Mouse (Mus musculus): ENCODE results near the gene Rnf182. TPM values are rescaled to one million over a fixed set of nuclear protein-coding genes. Genes with fewer than 3 reads are reported as not detected.

The Rnf182 gene
- polyA plus RNA-seq, 1 experiment from 2014 or later = not detected

DNA sequence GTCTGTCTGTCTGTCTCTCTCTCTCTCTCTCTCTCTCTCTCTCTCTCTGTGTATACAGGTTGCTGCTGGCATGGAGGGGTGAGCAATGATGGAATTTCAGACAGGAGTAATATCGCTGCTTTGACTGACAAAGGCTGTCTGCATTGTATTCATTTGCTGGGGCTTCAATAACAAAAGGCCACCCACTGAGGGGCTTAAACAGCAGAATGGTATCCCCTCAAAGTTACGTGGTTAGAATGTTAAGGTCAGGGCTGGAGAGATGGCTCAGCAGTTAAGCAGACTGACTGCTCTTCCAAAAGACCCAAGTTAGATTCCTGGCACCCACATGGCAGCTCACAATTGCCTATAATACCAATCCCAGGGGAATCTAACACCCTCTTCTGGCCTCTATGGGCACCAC, 30.2 kb upstream of the Rnf182 start:
- Histone ChIP-seq H3K36me3 (replicated peaks) (no peaks in the 10 kb centered on the region), H3K27me3 (no peaks in the 10 kb centered on the region; the same call in 1 of the 2 replicates), H3K4me2 (no peak overlapping the region), H3K9me3 (replicated peaks) (no peaks in the 10 kb centered on the region), H3K9ac (no peak overlapping the region), H3K4me1 (replicated peaks) (no peaks in the 10 kb centered on the region), H3K4me3 (replicated peaks) (no peak overlapping the region), H3K27ac (replicated peaks) (no peak overlapping the region)
- 69% methylated on average over 2 of the region's 2 CpGs for WGBS (ENCODE audit: insufficient replicate concordance)
- no peak for ATAC-seq (ENCODE audit: insufficient read depth)

DNA sequence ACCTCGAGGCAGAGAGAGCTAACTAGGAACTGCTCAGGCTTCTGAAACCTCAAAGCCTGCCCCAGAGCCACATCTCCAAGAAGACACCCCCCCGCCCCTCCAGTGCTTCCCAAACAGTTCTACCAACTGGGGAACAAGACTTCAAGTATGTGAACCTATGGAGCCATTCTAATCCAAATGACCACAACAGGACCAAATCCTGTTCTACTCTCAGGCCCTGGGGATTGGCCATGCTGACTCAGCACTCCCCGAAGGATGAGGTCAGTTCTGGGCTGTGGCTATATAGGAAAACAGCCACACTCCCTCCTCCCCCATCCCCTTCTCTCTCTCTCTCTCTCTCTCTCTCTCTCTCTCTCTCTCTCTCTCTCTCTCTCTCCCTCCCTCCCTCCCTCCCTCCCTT, 28.5 kb upstream of the Rnf182 start:
- WGBS (ENCODE audit: insufficient replicate concordance) = 53% methylated on average over 3 of the region's 3 CpGs
- H3K27ac ChIP-seq (replicated peaks) = no peak overlapping the region
- no peak overlapping the region for H3K4me2 ChIP-seq
- H3K9ac ChIP-seq = no peak overlapping the region
- H3K9me3 ChIP-seq (replicated peaks) = no peaks in the 10 kb centered on the region
- H3K4me3 ChIP-seq (replicated peaks) = no peak overlapping the region
- no peaks in the 10 kb centered on the region for H3K36me3 ChIP-seq (replicated peaks)
- no peak for ATAC-seq (ENCODE audit: insufficient read depth)
- H3K27me3 ChIP-seq = peaks cover 4% of the 10 kb centered on the region
- no peaks in the 10 kb centered on the region for H3K4me1 ChIP-seq (replicated peaks)

DNA sequence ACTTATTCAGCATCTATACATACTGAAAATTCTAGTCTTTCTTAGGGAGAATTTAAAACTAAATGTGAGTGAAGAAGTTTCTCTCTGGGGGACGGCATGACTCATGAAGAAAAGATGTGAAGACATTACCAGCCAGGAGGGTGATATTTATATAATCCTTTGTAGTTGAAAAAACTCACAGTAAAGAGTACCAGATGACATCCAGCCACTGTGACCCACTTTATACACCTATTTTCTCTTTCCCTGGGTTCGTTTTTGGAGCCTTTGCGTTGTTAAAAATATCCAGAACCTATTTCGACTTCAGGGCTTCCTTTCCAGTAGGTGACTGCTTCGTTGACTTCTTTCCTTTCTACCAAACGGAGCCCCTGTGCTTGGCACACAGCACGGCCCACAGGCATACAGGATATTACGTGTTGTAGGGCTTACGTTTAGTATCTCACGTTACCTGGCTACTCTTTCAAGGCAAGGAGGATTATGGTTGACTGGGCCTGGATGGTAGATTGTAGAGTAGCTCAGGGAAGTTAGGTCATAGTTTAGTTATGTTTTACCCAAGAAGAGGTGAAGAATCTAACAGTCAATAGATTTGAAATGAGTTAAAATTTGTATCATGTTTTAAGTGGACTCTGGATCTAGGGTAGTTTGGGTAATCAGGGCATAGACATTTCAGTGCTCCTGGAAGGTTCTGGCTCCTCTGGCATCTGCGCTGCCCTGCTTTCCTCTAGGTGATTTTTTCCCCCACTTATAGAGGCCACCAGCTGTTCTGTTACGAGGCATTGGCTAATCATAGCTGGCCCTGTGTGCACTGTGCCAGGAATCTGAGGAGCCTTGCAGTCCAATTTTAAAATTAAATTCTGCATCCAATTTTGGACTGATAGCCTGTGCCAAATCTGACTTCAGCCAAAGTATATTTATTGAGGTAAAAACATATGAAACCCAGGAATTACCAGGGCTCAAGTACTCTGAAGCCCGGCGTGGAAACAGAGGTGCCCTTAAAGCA, 27.4 kb upstream of the Rnf182 start:
- H3K4me2 ChIP-seq = no peak overlapping the region
- H3K27ac ChIP-seq (replicated peaks) = no peak overlapping the region
- 66% methylated on average over 14 of the region's 14 CpGs for whole genome bisulfite sequencing (ENCODE audit: insufficient replicate concordance)
- no peaks in the 10 kb centered on the region for H3K36me3 ChIP-seq (replicated peaks)
- H3K27me3 ChIP-seq = peaks cover 11% of the 10 kb centered on the region
- no peak overlapping the region for H3K9ac ChIP-seq
- no peaks in the 10 kb centered on the region for H3K9me3 ChIP-seq (replicated peaks)
- no peak overlapping the region for H3K4me3 ChIP-seq (replicated peaks)
- no peak for ATAC-seq (ENCODE audit: insufficient read depth)
- no peaks in the 10 kb centered on the region for H3K4me1 ChIP-seq (replicated peaks)

DNA sequence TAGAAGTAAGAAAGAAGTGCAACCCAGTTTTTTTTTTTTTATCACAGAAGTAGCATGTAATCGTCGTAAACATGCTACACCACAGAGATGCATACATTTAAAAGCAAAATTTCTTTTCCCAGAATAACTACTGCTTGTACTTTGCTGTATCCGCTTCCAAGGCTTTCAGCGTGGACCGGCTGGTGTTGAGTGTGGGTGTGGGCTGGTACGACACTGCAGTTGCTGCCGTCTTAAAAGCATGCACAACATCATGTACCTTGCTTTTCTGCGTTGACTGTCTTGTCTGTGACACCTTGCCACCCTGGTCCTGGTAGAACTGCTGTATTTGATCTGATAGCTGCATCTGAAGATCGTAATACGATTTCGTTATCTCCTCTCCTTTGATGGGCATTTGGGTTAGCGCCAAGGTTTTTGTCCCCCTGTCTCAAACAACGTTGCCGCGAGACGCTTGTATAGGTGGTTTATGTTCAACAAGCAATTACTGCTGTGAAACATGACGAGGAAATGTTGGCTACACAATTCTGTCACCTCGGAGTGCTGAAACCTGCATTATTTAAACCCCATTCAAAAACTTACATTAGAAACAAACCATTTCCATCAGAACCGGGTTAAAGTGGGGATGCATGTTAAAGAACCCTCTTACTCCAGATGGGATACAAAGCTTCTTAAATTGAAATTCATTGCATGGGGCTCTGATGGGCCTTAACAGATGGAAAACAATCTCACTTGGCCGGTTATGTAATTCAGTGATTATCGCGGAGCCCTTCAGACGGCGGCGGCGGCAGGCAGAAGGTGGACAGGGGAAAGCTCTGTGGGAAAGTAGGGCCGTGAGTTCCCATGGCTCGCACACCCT, 23.5 kb upstream of the Rnf182 start:
- no peak for ATAC-seq (ENCODE audit: insufficient read depth)
- no peaks in the 10 kb centered on the region for H3K36me3 ChIP-seq (replicated peaks)
- H3K27me3 ChIP-seq = peaks cover 11% of the 10 kb centered on the region
- no peak overlapping the region for H3K27ac ChIP-seq (replicated peaks)
- H3K4me3 ChIP-seq (replicated peaks) = no peak overlapping the region
- WGBS (ENCODE audit: insufficient replicate concordance) = 63% methylated on average over 28 of the region's 28 CpGs
- no peak overlapping the region for H3K9ac ChIP-seq
- no peaks in the 10 kb centered on the region for H3K9me3 ChIP-seq (replicated peaks)
- H3K4me2 ChIP-seq = no peak overlapping the region
- H3K4me1 ChIP-seq (replicated peaks) = no peaks in the 10 kb centered on the region

- Histone ChIP-seq H3K36me3 (replicated peaks) (no peaks in the 10 kb centered on the region), H3K4me3 (replicated peaks) (no peak overlapping the region), H3K9me3 (replicated peaks) (no peaks in the 10 kb centered on the region), H3K9ac (no peak overlapping the region), H3K4me1 (replicated peaks) (no peaks in the 10 kb centered on the region), H3K27me3 (peaks cover 11% of the 10 kb centered on the region), H3K4me2 (no peak overlapping the region), H3K27ac (replicated peaks) (no peak overlapping the region)
- no peak for ATAC-seq (ENCODE audit: insufficient read depth)
- 60% methylated on average over 8 of the region's 8 CpGs for WGBS (ENCODE audit: insufficient replicate concordance)
Observed at GRCm38 (mm10) chr13:43592681-43593068, 22.8 kb upstream of the Rnf182 start.

GRCm38 (mm10) chr13:43595896-43596295, 19.6 kb upstream of the Rnf182 start:
- H3K27ac ChIP-seq (replicated peaks) = no peak overlapping the region
- no peak overlapping the region for H3K4me2 ChIP-seq
- no peak overlapping the region for H3K4me3 ChIP-seq (replicated peaks)
- ATAC-seq (ENCODE audit: insufficient read depth) = no peak
- H3K36me3 ChIP-seq (replicated peaks) = no peaks in the 10 kb centered on the region
- H3K9me3 ChIP-seq (replicated peaks) = no peaks in the 10 kb centered on the region
- H3K4me1 ChIP-seq (replicated peaks) = no peaks in the 10 kb centered on the region
- no peak overlapping the region for H3K9ac ChIP-seq
- WGBS (ENCODE audit: insufficient replicate concordance) = 52% methylated on average over 4 of the region's 4 CpGs
- peaks cover 11% of the 10 kb centered on the region for H3K27me3 ChIP-seq

- no peak overlapping the region for H3K4me2 ChIP-seq
- ATAC-seq (ENCODE audit: insufficient read depth) = no peak
- H3K4me3 ChIP-seq (replicated peaks) = no peak overlapping the region
- no peaks in the 10 kb centered on the region for H3K4me1 ChIP-seq (replicated peaks)
- 75% methylated on average over 6 of the region's 6 CpGs for WGBS (ENCODE audit: insufficient replicate concordance)
- no peak overlapping the region for H3K27ac ChIP-seq (replicated peaks)
- H3K36me3 ChIP-seq (replicated peaks) = no peaks in the 10 kb centered on the region
- H3K27me3 ChIP-seq = no peaks in the 10 kb centered on the region
- no peak overlapping the region for H3K9ac ChIP-seq
- no peaks in the 10 kb centered on the region for H3K9me3 ChIP-seq (replicated peaks)
Observed at GRCm38 (mm10) chr13:43600967-43601366, 14.5 kb upstream of the Rnf182 start.

- 65% methylated on average over 2 of the region's 2 CpGs for WGBS (ENCODE audit: insufficient replicate concordance)
- H3K4me1 ChIP-seq (replicated peaks) = no peaks in the 10 kb centered on the region
- no peak for ATAC-seq (ENCODE audit: insufficient read depth)
- H3K9ac ChIP-seq = no peak overlapping the region
- H3K4me2 ChIP-seq = no peak overlapping the region
- no peak overlapping the region for H3K4me3 ChIP-seq (replicated peaks)
- H3K9me3 ChIP-seq (replicated peaks) = no peaks in the 10 kb centered on the region
- no peaks in the 10 kb centered on the region for H3K36me3 ChIP-seq (replicated peaks)
- H3K27me3 ChIP-seq = no peaks in the 10 kb centered on the region
- no peak overlapping the region for H3K27ac ChIP-seq (replicated peaks)
Observed at GRCm38 (mm10) chr13:43602440-43602839, 13.1 kb upstream of the Rnf182 start.

DNA sequence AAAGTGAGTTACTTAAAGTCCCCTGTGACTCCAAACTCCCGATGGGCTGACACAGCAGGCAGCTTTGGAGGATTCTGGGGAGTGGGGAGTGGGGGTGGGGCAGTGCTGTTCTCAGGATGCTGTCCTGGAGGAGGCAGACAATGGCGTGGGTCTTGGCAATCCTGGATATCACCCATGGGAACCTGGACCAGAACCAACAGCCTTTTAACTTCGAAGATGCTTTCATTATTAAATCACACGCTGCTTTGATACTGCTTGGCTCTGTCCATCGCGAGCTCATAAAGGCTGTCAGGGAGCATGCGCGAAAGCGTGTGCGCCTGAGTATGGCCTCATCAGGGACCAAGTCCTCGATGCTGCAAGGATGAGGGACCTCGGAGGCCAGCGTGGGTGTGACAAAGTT, 12.5 kb upstream of the Rnf182 start:
- WGBS (ENCODE audit: insufficient replicate concordance) = 61% methylated on average over 13 of the region's 13 CpGs
- Histone ChIP-seq H3K9ac (no peak overlapping the region), H3K9me3 (replicated peaks) (no peaks in the 10 kb centered on the region), H3K27ac (replicated peaks) (no peak overlapping the region), H3K4me2 (no peak overlapping the region), H3K36me3 (replicated peaks) (no peaks in the 10 kb centered on the region), H3K4me1 (replicated peaks) (no peaks in the 10 kb centered on the region), H3K4me3 (replicated peaks) (no peak overlapping the region), H3K27me3 (no peaks in the 10 kb centered on the region)
- no peak for ATAC-seq (ENCODE audit: insufficient read depth)

DNA sequence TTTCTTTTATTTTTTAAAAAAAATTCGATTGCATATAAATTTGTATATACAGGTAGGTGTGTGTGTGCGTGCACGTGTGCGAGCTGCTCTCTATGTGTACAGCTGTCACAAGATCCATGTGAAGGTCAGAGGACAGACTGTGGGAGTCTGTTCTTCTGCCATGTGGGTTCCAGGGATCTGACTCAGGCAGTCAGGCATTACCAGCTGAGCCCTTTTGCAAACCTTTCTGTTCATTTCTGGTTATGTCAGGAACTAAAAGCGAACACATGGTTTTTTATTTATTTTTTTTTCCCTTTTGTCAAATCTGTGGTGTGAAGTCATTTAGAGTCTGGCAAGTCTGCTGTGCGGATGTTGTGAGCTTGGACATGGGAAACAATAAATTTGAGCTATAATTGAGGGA, 6.7 kb upstream of the Rnf182 start:
- H3K4me2 ChIP-seq = no peak overlapping the region
- no peaks in the 10 kb centered on the region for H3K9me3 ChIP-seq (replicated peaks)
- H3K4me3 ChIP-seq (replicated peaks) = no peak overlapping the region
- no peak for ATAC-seq (ENCODE audit: insufficient read depth)
- H3K4me1 ChIP-seq (replicated peaks) = no peaks in the 10 kb centered on the region
- 69% methylated on average over 6 of the region's 6 CpGs for WGBS (ENCODE audit: insufficient replicate concordance)
- H3K36me3 ChIP-seq (replicated peaks) = no peaks in the 10 kb centered on the region
- H3K27me3 ChIP-seq = no peaks in the 10 kb centered on the region
- H3K9ac ChIP-seq = no peak overlapping the region
- no peak overlapping the region for H3K27ac ChIP-seq (replicated peaks)

GRCm38 (mm10) chr13:43612040-43612439, 3.5 kb upstream of the Rnf182 start:
- Histone ChIP-seq H3K4me2 (no peak overlapping the region), H3K9ac (no peak overlapping the region), H3K27me3 (peaks cover 23% of the 10 kb centered on the region), H3K4me3 (replicated peaks) (no peak overlapping the region), H3K9me3 (replicated peaks) (no peaks in the 10 kb centered on the region), H3K4me1 (replicated peaks) (peaks cover 12% of the 10 kb centered on the region), H3K27ac (replicated peaks) (no peak overlapping the region), H3K36me3 (replicated peaks) (no peaks in the 10 kb centered on the region)
- WGBS (ENCODE audit: insufficient replicate concordance) = 57% methylated on average over 6 of the region's 6 CpGs
- no peak for ATAC-seq (ENCODE audit: insufficient read depth)
